Mouse (Mus musculus) ES-E14 (cell line): ENCODE measurements at regions not wholly inside any gene's neighbourhood (a gene's known extent, or its start where the extent isn't known, plus 50 kb on each side); places are given as distances from the start of the nearest gene placed in this dataset.

Source experiments
- CHD2 ChIP-seq: IDR thresholded peaks from 2 replicates; pipeline ENCODE4 v1.6.1; 2014; ENCODE audit warnings: mild to moderate bottlenecking, low read depth, low read length, inconsistent platforms
- HCFC1 ChIP-seq: IDR thresholded peaks from 2 replicates; pipeline ENCODE4 v1.6.1; 2012; ENCODE audit warnings: low read length, inconsistent platforms, borderline replicate concordance; ENCODE audit not compliant: insufficient read depth
- MAFK ChIP-seq: IDR thresholded peaks from 2 replicates; pipeline ENCODE4 v1.6.1; 2014; ENCODE audit warnings: mild to moderate bottlenecking, low read depth, low read length, inconsistent platforms; ENCODE audit not compliant: insufficient read depth
- ZNF384 ChIP-seq: IDR thresholded peaks from 2 replicates; pipeline ENCODE4 v1.6.1; 2012; ENCODE audit warnings: low read depth, low read length, inconsistent platforms

DNA sequence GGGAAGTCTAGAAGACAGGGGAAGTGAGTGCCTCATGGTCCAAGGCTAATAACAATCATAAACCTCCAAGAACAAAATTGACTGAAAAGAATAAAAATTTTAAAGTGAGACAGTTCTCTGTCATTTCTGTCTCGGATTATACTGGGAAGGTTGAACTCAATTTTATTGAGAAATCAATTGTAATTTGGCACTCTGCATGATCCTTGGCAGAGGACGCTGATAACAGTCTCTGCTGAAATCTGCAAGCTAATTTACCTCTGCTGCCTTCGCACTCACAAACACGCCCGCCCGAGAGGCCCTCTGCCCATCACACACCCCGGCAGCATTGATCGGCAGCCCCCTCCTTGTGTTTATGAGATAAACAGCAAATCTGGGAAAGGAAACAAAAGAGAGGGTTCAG lies 151.4 kb upstream of the Ppargc1a start:
- TF ChIP-seq HCFC1 (no peak), MAFK (no peak), ZNF384 (no peak), CHD2 (no peak)
